Mouse (Mus musculus): ENCODE data around the gene Gm2a.

GRCm38 (mm10) chr11:55093096-55093495 is 4.8 kb upstream of the Gm2a start:
- TF ChIP-seq ZC3H11A (IDR thresholded peaks at IDR 0.05; ENCODE audit: borderline replicate concordance, low read depth, low read length): no peak
- TF ChIP-seq ZNF384 (IDR thresholded peaks at IDR 0.05; ENCODE audit: low read depth, low read length): no peak
- TF ChIP-seq HCFC1 (IDR thresholded peaks at IDR 0.05; ENCODE audit: borderline replicate concordance, insufficient read depth, low read length): no peak
